Mouse (Mus musculus) testis, adult 2 months (tissue): Measurements from ENCODE around the gene Psmb3. TPM values are rescaled to one million over a fixed set of nuclear protein-coding genes. Genes with fewer than 3 reads are reported as not detected.

ENCODE experiments used
- H3K27ac ChIP-seq: fragments of 200-500 bp; 2 replicates; pipeline ENCODE4 v1.5.1; 2012; ENCODE audit warnings: low read depth, low read length; ENCODE audit not compliant: control insufficient read depth, insufficient read depth
- H3K27me3 ChIP-seq: fragments of 200-500 bp; 2 replicates; pipeline ENCODE4 v1.6.1; 2012; ENCODE audit warnings: mild to moderate bottlenecking, low read length, moderate library complexity; ENCODE audit not compliant: control insufficient read depth, insufficient read depth
- H3K36me3 ChIP-seq: fragments of 200-500 bp; 2 replicates; pipeline ENCODE4 v1.6.1; 2012; ENCODE audit warnings: mild to moderate bottlenecking, low read length; ENCODE audit not compliant: control insufficient read depth, insufficient read depth
- H3K4me1 ChIP-seq: fragments of 200-500 bp; 2 replicates; pipeline ENCODE4 v1.6.1; 2012; ENCODE audit warnings: low read length; ENCODE audit not compliant: control insufficient read depth, insufficient read depth
- H3K4me3 ChIP-seq: fragments of 200-500 bp; 2 replicates; pipeline ENCODE4 v1.5.1; 2012; ENCODE audit warnings: low read depth, mild to moderate bottlenecking, low read length, moderate library complexity, mixed read lengths; ENCODE audit not compliant: control insufficient read depth
- CTCF ChIP-seq: fragments of 200-500 bp; IDR thresholded peaks from 2 replicates; pipeline ENCODE4 v1.5.1; 2012; ENCODE audit warnings: low read depth, mild to moderate bottlenecking, inconsistent platforms, low read length, moderate library complexity; ENCODE audit not compliant: control insufficient read depth, insufficient read depth, insufficient replicate concordance
- POLR2A ChIP-seq: fragments of 200-500 bp; IDR thresholded peaks from 2 replicates; pipeline ENCODE4 v1.6.1; 2012; ENCODE audit warnings: low read depth, mild to moderate bottlenecking, inconsistent platforms, low read length, moderate library complexity; ENCODE audit not compliant: control insufficient read depth
- polyA plus RNA-seq: library from polyadenylated mRNA; depleted of rRNA; stranded (reverse); fragments of >200 nt; gene quantifications from 2 replicates; pipeline ENCODE4 v1.2.3, GENCODE M21; 2012; rRNA removed

Gene Psmb3
- polyA plus RNA-seq, 1 experiment = 102 TPM

DNA sequence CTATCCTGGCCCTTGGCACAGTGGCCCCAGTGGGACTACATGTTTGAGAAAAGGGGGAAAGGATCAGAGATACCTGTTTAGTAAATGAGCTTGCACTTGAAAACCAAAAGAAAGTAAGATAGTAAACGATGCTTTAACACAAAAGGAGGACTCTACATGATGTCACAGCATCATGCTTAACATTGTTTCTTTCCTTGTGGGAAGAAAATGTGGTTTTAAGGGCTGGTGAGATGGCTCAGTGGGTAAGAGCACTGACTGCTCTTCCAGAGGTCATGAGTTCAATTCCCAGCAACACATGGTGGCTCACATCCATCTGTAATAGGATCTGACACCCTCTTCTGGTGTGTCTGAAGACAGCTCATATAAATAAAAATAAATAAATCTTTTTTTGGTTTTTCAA, 54.9 kb downstream of the Psmb3 start:
- H3K36me3 ChIP-seq = peaks cover 2% of the 10 kb centered on the region; the same call in 1 of the 2 replicates
- H3K4me3 ChIP-seq = no peak overlapping the region
- no peaks in the 10 kb centered on the region for H3K4me1 ChIP-seq
- no peak for TF ChIP-seq POLR2A
- no peaks in the 10 kb centered on the region for H3K27me3 ChIP-seq
- H3K27ac ChIP-seq = no peak overlapping the region

DNA sequence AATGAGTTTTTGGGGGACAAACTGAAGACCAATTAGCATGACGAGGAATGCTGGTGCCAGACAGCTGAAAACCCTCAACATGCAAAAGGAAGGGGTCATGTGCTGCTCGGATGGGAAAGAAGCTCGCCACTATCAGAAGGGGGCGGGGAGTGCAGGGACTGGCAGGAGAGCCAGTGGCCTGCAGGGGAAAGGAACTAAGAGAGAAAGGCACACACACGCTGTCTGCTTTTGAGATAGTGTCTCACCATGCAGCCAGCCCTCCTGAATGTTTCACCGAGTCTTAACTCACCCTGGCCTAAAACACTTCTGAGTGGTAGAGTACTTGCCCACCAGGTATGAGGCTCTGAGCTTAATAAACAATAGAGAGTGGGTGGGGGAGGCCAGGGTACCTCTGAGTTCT, 55.7 kb downstream of the Psmb3 start:
- Histone ChIP-seq H3K27me3 (no peaks in the 10 kb centered on the region), H3K27ac (no peak overlapping the region), H3K36me3 (peaks cover 2% of the 10 kb centered on the region; the same call in 1 of the 2 replicates), H3K4me3 (no peak overlapping the region), H3K4me1 (no peaks in the 10 kb centered on the region)
- TF ChIP-seq CTCF (no peak), POLR2A (no peak)

GRCm38 (mm10) chr11:97761638-97762037, 58.4 kb downstream of the Psmb3 start:
- H3K27ac ChIP-seq = no peak overlapping the region
- TF ChIP-seq POLR2A = no peak
- no peak for TF ChIP-seq CTCF
- peaks cover 2% of the 10 kb centered on the region for H3K4me1 ChIP-seq
- no peak overlapping the region for H3K4me3 ChIP-seq
- peaks cover 2% of the 10 kb centered on the region; the same call in 1 of the 2 replicates for H3K36me3 ChIP-seq
- H3K27me3 ChIP-seq = no peaks in the 10 kb centered on the region

Other genes starting within 250 kb of the Psmb3 start
- gene 4933428G20Rik, start 203.1 kb upstream of the Psmb3 start, polyA plus RNA-seq = 24.3 and 28.7 TPM in 2 replicates
- 35.5 and 47.1 TPM in 2 replicates for gene Srcin1, start 127.2 kb upstream of the Psmb3 start, polyA plus RNA-seq
- 0.47 and 0.58 TPM in 2 replicates for gene Epop, start 73.7 kb upstream of the Psmb3 start, polyA plus RNA-seq
- gene Mllt6, start 40.0 kb upstream of the Psmb3 start, polyA plus RNA-seq = 7.4 and 8.2 TPM in 2 replicates
- 17.6 and 17.7 TPM in 2 replicates for gene Cisd3, start 17.6 kb upstream of the Psmb3 start, polyA plus RNA-seq
- gene Pcgf2, start 2.9 kb upstream of the Psmb3 start, polyA plus RNA-seq = 6.4 and 8.1 TPM in 2 replicates
- 2.5 TPM in 2 replicates for gene Pip4k2b, start 41.3 kb downstream of the Psmb3 start, polyA plus RNA-seq
- 5.6 and 6.3 TPM in 2 replicates for gene Cwc25, start 63.2 kb downstream of the Psmb3 start, polyA plus RNA-seq
- 174 and 181 TPM in 2 replicates for gene 1700001P01Rik, start 72.5 kb downstream of the Psmb3 start, polyA plus RNA-seq
- gene Rpl23, start 79.0 kb downstream of the Psmb3 start, polyA plus RNA-seq = 120 and 126 TPM in 2 replicates
- gene Lasp1, start 95.6 kb downstream of the Psmb3 start, polyA plus RNA-seq = 21.4 and 23.1 TPM in 2 replicates
- 2.7 and 3.5 TPM in 2 replicates for gene B230217C12Rik, start 137.4 kb downstream of the Psmb3 start, polyA plus RNA-seq
- gene Fbxo47, start 180.8 kb downstream of the Psmb3 start, polyA plus RNA-seq = 19.8 and 25.8 TPM in 2 replicates